Mouse (Mus musculus) forebrain, embryonic 16.5 days (tissue): ENCODE data around the gene Ercc6. TPM values are rescaled to one million over a fixed set of nuclear protein-coding genes. Genes with fewer than 3 reads are reported as not detected.

Source experiments
- ATAC-seq: fragments of 200-750 bp; cut with Nextera tagmentation; 2 replicates; pipeline ENCODE4 v1.8.0; 2017; ENCODE audit warnings: mild to moderate bottlenecking, moderate library complexity
- H3K27ac ChIP-seq: fragments of 300-500 bp; sonication (generic); 2 replicates; pipeline ENCODE4 v1.5.1; 2014; ENCODE audit warnings: low read length, control low read depth
- H3K27me3 ChIP-seq: fragments of 300-500 bp; sonication (generic); replicated peaks from 2 replicates; pipeline ENCODE4 v1.6.1; 2014; ENCODE audit warnings: low read length; ENCODE audit not compliant: control insufficient read depth, insufficient read depth
- H3K36me3 ChIP-seq: fragments of 300-500 bp; sonication (generic); 2 replicates; pipeline ENCODE4 v1.6.1; 2014; ENCODE audit not compliant: control insufficient read depth, insufficient read depth
- H3K4me1 ChIP-seq: fragments of 300-500 bp; sonication (generic); replicated peaks from 2 replicates; pipeline ENCODE4 v1.6.1; 2014; ENCODE audit warnings: low read length; ENCODE audit not compliant: control insufficient read depth, insufficient read depth
- H3K4me2 ChIP-seq: fragments of 300-500 bp; sonication (generic); 2 replicates; pipeline ENCODE4 v1.6.1; 2014; ENCODE audit warnings: mild to moderate bottlenecking, low read length, control low read depth
- H3K4me3 ChIP-seq: fragments of 300-500 bp; sonication (generic); replicated peaks from 2 replicates; pipeline ENCODE4 v1.5.1; 2014; ENCODE audit warnings: mild to moderate bottlenecking, low read length, control low read depth
- H3K9ac ChIP-seq: fragments of 300-500 bp; sonication (generic); replicated peaks from 2 replicates; pipeline ENCODE4 v1.6.1; 2014; ENCODE audit warnings: low read depth, low read length, control low read depth
- H3K9me3 ChIP-seq: fragments of 300-500 bp; sonication (generic); 2 replicates; pipeline ENCODE4 v1.6.1; 2016; ENCODE audit warnings: low read length; ENCODE audit not compliant: control insufficient read depth
- WGBS: fragments of 180-500 bp; shearing (Covaris S2); extraction: QIAGEN DNeasy Blood & Tissue Kit; methylation state at CpG from one replicate; pipeline ENCODE4 v1.1.7; 2014; 5-methylcytosine and 5-hydroxymethylcytosine counted together
- polyA plus RNA-seq: library from polyadenylated mRNA; unstranded; fragments of >200 nt; fragmentation: Nextera tagmentation; extraction: Ambion mirVana; gene quantifications from 2 replicates; pipeline ENCODE4 v1.2.1, GENCODE M21; 2015

The Ercc6 gene
- polyA plus RNA-seq, 1 experiment from 2014 or later, result 31.8 TPM

DNA sequence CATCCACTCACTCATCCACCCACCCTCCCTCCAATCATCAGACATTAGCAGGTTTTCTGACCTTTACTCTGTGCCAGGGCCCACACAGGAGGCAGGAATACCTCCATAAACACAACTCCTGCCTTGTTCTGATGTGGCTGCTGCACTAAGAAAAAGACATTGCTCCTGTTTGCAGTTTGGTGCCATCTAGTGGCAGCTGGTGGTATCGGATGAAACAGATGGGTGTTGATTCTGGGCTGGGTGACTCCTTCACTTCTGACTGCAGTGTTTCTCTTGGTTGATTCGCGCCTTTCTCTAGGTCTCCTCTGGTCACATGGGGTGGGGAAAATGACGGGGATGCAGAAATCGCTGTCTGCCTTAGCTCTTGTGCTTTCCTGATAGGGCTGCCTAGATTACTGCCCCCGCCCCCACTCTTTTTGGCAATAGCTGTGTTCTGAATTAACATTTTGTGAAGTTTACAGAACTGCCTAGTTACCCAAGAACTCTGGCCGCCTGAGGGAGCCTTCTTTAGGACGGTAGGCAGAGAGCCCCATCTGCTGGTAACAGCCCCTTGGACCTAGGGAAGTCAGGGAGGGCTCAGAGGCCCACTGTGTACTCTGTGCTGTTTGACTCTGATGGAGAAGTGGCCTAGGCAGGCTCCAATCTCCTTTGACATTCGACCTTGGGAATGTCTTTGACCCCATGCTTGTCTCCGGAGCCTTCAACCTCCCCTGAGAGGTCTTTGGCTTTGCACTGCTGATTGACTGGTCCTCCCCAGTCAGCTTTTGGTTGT is 73.9 kb downstream of the Ercc6 start:
- 12% methylated on average over 10 of the region's 10 CpGs for WGBS
- Histone ChIP-seq H3K4me2 (no peak overlapping the region), H3K27ac (no peak overlapping the region), H3K4me3 (no peak overlapping the region), H3K9ac (no peak overlapping the region), H3K4me1 (no peaks in the 10 kb centered on the region), H3K27me3 (0 out of 2 replicates have a peak, but pooled peaks cover 2% of the 10 kb centered on the region), H3K9me3 (no peaks in the 10 kb centered on the region), H3K36me3 (no peaks in the 10 kb centered on the region)
- ATAC-seq, result peak; percentile 43; the same call in 1 of the 2 replicates

- Histone ChIP-seq H3K27ac (no peak overlapping the region), H3K9ac (no peak overlapping the region), H3K4me1 (no peaks in the 10 kb centered on the region), H3K4me2 (no peak overlapping the region), H3K4me3 (no peak overlapping the region), H3K27me3 (peaks cover 22% of the 10 kb centered on the region), H3K36me3 (no peaks in the 10 kb centered on the region), H3K9me3 (no peaks in the 10 kb centered on the region)
- 74% methylated on average over 3 of the region's 3 CpGs for WGBS
- ATAC-seq, result no peak
Measured at GRCm38 (mm10) chr14:32590377-32590776, 77.1 kb downstream of the Ercc6 start.

- Histone ChIP-seq H3K4me1 (peaks cover 26% of the 10 kb centered on the region), H3K36me3 (no peaks in the 10 kb centered on the region), H3K27me3 (peaks cover 79% of the 10 kb centered on the region), H3K4me2 (peak overlapping the region; percentile 54), H3K9ac (peak overlapping the region; percentile 35; the same call in 1 of the 2 replicates), H3K9me3 (no peaks in the 10 kb centered on the region), H3K4me3 (peak overlapping the region; percentile 33), H3K27ac (no peak overlapping the region)
- ATAC-seq, result peak; percentile 49
- under 1% methylated on average over 75 of the region's 78 CpGs for WGBS
Measured at GRCm38 (mm10) chr14:32597232-32598231, 84.2 kb downstream of the Ercc6 start.

DNA sequence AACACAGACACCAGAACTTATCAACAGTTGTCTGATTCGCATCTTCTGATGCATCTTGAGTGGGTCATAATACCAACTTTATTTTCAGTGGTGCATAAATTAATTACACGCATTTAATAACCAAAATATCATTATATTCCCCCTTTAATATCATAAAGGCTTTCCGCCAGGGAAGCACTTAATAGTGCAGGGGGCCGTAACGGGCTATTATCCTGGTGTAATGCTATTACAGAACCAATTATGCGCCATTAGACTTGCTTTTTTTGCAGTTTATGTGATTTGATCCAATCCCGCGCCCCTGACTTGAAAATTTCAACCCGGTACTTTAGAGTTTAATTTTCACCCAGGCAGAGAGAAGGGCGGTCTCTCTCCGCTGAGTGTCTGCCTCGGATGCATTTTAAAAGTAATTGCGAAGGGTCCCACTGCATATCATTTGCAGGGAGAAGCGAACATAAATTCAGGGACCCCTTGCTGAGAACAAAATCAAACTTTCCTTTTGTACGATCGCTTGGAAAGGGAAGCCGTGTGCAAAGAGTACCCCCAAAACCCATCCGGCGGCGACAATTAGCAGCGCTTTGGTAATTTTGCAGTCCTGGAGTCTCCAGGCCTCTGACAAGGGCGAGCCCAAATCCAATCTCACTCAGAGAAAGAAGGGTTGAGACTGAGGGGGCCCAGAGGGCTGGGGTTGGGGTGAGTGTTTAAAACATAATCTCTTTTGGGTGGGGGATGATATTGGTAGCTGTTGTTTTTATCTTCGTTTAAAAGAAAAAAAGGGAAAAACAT is 85.3 kb downstream of the Ercc6 start:
- 3% methylated on average over 23 of the region's 23 CpGs for WGBS
- no peaks in the 10 kb centered on the region for H3K9me3 ChIP-seq
- peaks cover 26% of the 10 kb centered on the region for H3K4me1 ChIP-seq
- H3K4me2 ChIP-seq, result peak overlapping the region; percentile 52
- H3K27ac ChIP-seq, result no peak overlapping the region
- no peak overlapping the region for H3K4me3 ChIP-seq
- H3K9ac ChIP-seq, result no peak overlapping the region
- ATAC-seq, result no peak
- H3K36me3 ChIP-seq, result no peaks in the 10 kb centered on the region
- peaks cover 76% of the 10 kb centered on the region for H3K27me3 ChIP-seq

GRCm38 (mm10) chr14:32599290-32600041 is 86.1 kb downstream of the Ercc6 start, which contains the start of gene Prrxl1:
Prrxl1 (plus strand) TSS chr14:32599407.
- Histone ChIP-seq H3K9me3 (no peaks in the 10 kb centered on the region), H3K9ac (0 out of 2 replicates have a peak within 1 kb of the TSS, but pooled peaks have one; percentile 29), H3K4me1 (peaks cover 26% of the 10 kb centered on the region), H3K27ac (no peak within 1 kb of the TSS), H3K4me2 (peak within 1 kb of the TSS; percentile 52), H3K36me3 (no peaks in the 10 kb centered on the region), H3K4me3 (peak within 1 kb of the TSS; percentile 35), H3K27me3 (peaks cover 71% of the 10 kb centered on the region)
- WGBS, result under 1% methylated on average over 51 of the region's 53 CpGs
- peak; percentile 29 for ATAC-seq

DNA sequence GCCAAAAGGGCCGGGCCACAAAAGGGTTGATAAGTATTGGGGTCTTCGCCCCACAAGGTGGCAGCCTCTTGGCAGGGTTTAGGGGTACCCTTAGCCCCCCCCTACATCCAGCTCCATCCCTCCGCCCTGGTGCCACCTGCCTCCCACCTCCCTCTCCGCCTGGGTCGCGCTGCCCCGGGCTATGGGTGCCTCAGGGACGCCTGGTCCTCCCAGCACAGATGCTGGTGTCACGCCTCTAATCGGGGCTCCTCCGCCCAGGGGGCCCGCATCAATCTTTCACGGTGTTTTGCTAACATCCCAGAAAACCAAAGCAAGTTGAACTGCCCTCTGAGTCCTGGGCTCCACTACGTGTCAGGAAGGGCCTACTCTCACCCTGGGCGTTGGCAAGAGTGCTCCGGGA is 86.8 kb downstream of the Ercc6 start:
- Histone ChIP-seq H3K4me3 (no peak overlapping the region), H3K9ac (no peak overlapping the region), H3K4me1 (peaks cover 26% of the 10 kb centered on the region), H3K9me3 (no peaks in the 10 kb centered on the region), H3K27me3 (peaks cover 66% of the 10 kb centered on the region), H3K4me2 (no peak overlapping the region), H3K27ac (no peak overlapping the region), H3K36me3 (no peaks in the 10 kb centered on the region)
- 2% methylated on average over 15 of the region's 16 CpGs for WGBS
- no peak for ATAC-seq

DNA sequence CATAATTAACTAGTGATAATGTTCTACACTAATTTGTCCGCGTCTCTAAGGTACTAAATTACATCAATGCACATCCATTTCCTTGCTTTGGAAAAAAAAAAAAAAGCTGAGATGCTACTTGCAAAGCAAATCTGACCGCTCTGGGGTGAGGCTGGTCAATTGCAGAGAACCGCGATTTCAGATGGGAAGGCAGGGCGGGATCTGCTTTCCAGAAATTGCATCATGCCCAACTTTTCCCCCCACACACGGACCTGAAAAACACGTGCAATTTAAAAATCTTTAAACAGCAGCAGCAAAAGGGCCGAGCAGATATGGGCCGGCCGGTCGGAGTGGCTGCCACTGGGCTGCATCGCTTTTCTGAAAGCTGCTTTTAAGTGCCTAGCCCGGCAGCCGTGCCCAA is 92.2 kb downstream of the Ercc6 start:
- no peak overlapping the region for H3K27ac ChIP-seq
- no peak overlapping the region for H3K4me2 ChIP-seq
- H3K27me3 ChIP-seq, result peaks cover 20% of the 10 kb centered on the region
- WGBS, result 47% methylated on average over 15 of the region's 15 CpGs
- H3K4me1 ChIP-seq, result no peaks in the 10 kb centered on the region
- no peak for ATAC-seq
- no peak overlapping the region for H3K4me3 ChIP-seq
- no peaks in the 10 kb centered on the region for H3K36me3 ChIP-seq
- no peak overlapping the region for H3K9ac ChIP-seq
- no peaks in the 10 kb centered on the region for H3K9me3 ChIP-seq

DNA sequence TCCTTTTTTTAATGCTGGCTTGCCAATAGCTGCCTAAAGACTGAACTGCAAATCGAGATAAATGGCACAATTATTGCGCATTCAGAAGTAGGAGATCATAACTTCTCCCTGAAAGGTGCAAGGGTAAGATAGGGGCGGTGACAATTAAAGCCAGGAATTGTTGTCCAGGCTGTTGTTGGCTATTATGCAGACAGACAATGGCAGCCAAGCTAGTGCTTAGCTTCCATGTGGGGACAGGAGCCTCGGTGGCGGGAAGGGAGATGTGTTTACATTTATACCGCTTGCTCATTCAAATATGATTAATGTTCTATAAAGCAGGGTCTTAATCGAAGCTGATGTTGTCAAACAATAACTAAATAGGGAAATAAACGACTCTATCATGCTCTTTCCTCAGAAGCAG is 93.0 kb downstream of the Ercc6 start:
- Histone ChIP-seq H3K36me3 (no peaks in the 10 kb centered on the region), H3K9me3 (no peaks in the 10 kb centered on the region), H3K27ac (no peak overlapping the region), H3K4me1 (no peaks in the 10 kb centered on the region), H3K4me2 (no peak overlapping the region), H3K4me3 (no peak overlapping the region), H3K27me3 (peaks cover 13% of the 10 kb centered on the region), H3K9ac (no peak overlapping the region)
- 49% methylated on average over 8 of the region's 8 CpGs for WGBS
- ATAC-seq, result no peak
